Mouse (Mus musculus) olfactory bulb, adult 2 months (tissue): ENCODE measurements around the gene Cpe.

Source experiments
- CTCF ChIP-seq: fragments of 200-500 bp; IDR thresholded peaks from 2 replicates; pipeline ENCODE4 v1.5.1; 2012; ENCODE audit warnings: low read depth, mild to moderate bottlenecking, low read length, moderate library complexity; ENCODE audit not compliant: insufficient read depth
- POLR2A ChIP-seq: fragments of 200-500 bp; IDR thresholded peaks from 2 replicates; pipeline ENCODE4 v1.6.1; 2012; ENCODE audit warnings: mild to moderate bottlenecking, low read depth, low read length, moderate library complexity; ENCODE audit not compliant: insufficient read depth

DNA sequence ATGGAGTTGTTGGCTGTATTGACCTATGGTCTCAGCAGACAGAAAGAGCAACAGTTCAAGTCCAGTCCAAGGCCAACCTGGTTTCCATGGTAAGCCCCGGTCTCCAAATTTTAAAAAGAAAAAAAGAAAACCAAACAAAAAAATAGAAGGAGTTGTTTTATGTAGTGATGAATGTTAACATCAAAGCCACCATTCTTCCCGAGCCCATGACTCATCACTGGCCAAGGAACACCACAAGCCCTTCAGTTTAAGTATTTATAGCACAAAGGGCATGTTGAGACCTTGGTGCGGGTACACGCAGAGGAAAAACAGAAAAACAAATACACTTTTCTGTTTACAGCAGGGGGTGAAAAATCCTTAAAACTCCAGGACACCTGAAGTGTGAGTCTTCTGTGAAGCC, 49.5 kb downstream of the Cpe start:
- TF ChIP-seq POLR2A (no peak), CTCF (no peak)
